Mouse (Mus musculus) adrenal gland, postnatal 14 days (tissue): Measurements from ENCODE around the gene Nthl1. TPM values are rescaled to one million over a fixed set of nuclear protein-coding genes. Genes with fewer than 3 reads are reported as not detected.

ENCODE experiments used
- DNase-seq: peaks from one replicate; pipeline ENCODE4 v3.0.0; 2021; ENCODE audit warnings: mixed read lengths
- long read RNA-seq, 2 experiments: library from polyadenylated mRNA; stranded (forward); transcript quantifications; one replicate each; pipeline ENCODE4 v2.0.0; 2021
- total RNA-seq: library from RNA; stranded (reverse); gene quantifications from 2 replicates; pipeline ENCODE4 v1.2.3, GENCODE M21; 2021

Nthl1 gene
- total RNA-seq: 7.2 and 7.7 TPM in 2 replicates
- long read RNA-seq, experiment 1, transcript Nthl1-201 (6 exons, 1,079 nt): major isoform, 6 of 11 reads
- long read RNA-seq, experiment 1, partial matches to known transcripts: 0 of 11 reads
- long read RNA-seq, experiment 1, other reads (novel, unspliced or antisense): 2 of 11 reads
- long read RNA-seq, experiment 2, transcript Nthl1-201 (6 exons, 1,079 nt): major isoform, 6 of 7 reads
- long read RNA-seq, experiment 2, partial matches to known transcripts: 0 of 7 reads
- long read RNA-seq, experiment 2, other reads (novel, unspliced or antisense): 1 of 7 reads

DNA sequence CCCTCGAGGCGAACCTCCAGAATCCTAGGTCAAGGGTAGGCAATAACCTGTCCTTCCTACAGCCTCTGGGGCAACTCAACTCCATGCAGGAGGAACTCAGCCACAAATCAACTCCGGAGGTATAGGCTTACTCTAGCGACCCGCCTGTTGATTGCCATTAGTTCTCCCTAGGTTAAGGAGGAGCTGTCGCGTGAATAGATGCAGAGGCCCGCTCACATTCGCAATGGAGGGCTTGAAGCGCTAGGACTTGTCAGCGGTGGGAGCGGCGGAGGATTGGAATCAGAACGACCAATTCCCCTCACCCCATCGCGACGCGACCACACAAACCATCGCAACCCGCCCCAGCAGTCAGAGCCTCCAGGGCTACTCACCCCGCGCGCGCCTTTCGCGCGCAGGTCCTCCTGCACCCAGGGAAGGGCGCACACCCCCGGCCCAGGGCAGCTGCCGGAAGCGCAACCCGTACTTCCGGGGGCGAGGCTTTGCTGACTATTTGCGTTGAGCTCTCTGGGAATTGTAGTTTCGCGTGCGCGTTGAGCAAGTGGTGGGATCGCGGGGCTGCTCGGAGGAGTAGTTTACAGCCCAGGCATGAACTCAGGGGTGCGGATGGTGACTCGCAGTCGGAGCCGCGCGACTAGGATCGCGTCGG lies at the start of gene Nthl1, which contains the start of gene Tsc2:
TSS of gene Nthl1 (plus strand) at position 514 of the 646 bp plus-strand sequence.
TSS of gene Tsc2 (minus strand) at position 464 of the 646 bp plus-strand sequence.
- DNase-seq: peak; percentile 91

DNA sequence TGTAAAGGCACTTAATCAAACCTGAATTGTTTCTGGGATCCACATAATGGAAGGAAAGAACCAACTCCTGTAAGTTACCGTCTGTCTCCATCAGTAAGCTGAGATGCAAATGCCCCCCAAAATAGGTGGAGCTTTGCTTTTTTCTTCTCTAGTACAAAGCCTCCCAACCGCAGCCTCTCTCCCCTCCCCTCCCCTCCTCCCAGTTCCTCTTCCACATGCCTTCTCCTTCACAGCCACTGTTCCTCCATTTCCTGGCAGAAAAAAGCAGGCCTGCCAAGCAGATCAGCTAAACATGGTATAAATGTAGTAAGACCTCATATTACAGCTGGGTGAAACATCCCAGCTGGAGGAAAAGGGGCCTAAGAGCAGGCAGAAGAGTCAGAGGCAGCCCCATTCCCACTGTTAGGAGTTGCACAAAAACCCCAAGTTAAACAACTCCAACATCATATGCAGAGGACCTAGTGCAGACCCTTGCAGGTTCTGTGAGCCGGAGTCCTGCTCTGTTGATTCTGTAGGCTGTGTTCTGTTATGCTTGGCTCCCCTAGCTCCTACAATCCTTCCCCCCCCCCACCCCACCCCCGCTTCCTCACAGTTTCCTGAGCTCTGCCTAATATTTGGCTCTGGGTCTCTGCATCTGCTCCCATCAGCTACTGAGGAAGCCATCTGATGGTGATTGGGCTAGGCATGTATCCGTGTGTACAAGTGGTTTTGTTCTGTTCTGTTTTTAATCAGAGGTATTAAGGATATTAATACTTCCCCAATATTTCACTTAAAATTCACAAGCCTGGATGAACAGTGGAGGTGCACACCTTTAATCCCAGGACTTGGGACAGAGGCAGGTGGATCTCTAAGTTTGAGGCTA lies 48.6 kb upstream of the Nthl1 start:
- no peak for DNase-seq

DNA sequence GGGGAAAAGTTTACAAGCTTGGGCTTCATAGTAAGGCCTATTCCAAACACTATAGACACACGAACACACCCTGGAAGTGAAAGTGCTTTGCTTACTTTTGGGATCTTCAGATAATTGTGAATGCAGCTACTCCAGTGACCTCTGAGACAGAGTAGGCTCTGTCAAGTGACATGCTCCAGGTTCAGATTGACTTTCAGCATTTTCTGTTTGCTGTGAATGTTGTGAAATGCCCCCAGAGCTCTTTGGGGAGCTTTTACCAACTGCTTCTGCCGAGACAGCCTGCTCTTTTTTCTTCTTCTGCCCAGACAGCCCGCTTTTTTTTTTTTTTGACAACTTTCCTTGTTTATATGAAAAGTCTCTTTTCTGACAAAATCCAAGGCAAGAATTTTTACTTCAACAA lies 48.0 kb upstream of the Nthl1 start:
- no peak for DNase-seq

DNA sequence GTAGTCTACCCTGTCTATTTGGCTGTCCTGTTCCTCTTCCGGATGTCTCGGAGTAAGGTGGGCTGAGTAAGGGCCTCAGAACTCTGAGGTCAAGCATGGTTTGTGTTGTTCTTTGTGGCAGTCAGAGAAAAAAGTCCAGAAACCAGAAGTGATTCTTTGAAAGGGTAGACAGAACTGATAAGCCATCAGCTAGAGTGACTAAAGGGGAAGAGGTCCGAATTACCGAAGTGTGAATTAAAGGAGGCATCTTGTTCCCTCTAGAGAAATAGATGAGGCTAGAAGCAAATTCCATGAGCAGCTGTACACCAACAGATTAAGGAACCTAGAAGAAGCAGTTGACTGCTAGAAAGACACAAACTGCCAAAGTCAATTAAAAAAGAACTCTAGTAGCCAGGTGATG lies 45.9 kb upstream of the Nthl1 start:
- DNase-seq: no peak

DNA sequence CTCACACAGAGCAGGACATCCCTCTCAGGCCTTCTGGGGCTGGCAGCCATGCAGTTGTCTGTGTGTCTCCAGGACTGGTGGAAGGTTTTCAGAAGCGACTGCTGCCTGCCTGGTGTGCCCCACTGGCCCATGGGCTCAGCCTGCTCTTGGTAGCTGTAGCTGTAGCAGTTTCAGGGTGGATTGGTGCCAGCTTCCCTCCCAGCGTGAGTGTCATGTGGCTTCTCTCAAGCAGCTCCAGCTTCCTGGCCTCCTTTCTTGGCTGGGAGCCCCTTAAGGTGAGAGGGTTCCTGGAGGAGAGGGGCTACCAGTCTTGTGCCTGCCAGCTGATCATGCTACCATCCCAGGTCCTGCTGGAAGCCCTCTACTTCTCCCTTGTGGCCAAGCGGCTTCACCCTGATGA lies 41.5 kb upstream of the Nthl1 start:
- DNase-seq: no peak

DNA sequence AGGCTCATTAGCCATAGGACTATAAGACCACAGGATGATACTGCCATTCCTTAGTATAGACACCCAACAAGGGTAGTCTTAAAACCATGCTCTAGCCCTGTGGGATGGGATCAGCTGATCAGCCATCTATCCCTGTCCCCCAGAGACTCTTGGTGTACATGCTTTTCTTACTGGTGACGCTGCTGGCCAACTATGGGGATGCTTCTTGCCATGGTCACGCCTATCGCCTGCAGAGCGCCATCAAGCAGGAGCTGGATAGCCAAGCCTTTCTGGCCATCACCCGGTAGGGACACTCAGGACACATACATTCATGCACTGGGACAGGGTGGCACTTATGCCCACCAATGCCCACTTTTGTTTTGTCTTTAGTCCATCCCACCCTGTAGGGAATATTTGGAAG lies 40.8 kb upstream of the Nthl1 start:
- DNase-seq: no peak

DNA sequence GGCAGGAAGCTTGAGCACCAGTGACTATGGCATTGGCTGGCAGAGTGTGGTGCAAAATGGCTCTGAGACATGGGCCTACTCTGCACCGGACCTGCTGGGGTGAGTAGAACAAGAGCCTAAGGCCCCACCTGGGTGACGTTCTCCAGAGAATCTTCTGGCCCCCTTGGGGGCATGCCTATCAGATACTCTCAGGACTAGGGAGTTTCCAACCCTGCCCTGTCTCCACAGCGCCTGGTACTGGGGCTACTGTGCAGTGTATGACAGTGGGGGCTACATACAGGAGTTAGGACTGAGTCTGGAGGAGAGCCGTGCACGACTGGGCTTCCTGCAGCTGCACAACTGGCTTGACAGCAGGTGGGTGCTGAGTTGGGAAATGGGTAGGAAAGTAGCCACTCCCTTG lies 39.2 kb upstream of the Nthl1 start:
- DNase-seq: no peak

DNA sequence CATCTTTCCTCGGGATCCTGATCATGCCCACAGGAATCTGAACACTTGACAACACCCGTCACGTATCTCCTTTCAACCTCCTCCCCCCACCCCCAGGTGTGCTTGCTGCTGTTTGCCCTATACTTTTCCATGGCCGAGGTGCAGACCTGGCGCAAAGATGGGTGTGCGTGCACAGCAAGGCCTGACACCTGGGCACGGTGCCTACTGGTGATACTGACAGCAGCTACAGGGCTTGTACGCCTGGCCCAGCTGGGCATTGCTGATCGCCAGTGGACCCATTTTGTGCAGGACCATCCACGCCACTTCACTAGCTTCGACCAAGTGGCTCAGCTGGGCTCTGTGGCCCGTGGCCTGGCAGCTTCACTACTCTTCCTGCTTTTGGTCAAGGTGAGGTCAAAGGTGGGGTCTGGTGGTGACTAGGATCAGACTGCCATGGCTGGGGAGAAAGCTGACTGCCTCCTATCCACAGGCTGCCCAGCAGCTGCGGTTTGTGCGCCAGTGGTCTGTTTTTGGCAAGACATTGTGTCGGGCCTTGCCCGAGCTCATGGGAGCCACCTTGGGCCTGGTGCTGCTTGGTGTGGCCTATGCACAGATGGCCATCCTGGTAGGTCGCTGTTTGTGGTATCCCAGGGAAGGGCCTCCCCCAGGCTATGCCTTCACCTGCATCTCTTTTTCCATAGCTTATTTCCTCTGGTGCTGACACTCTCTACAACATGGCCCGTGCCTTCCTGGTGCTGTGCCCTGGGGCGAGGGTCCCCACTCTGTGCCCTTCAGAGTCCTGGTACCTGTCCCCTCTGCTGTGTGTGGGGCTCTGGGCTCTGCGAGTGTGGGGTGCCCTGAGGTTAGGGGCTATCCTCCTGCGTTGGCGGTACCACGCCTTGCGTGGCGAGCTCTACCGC lies 38.2 kb upstream of the Nthl1 start:
- DNase-seq: no peak

DNA sequence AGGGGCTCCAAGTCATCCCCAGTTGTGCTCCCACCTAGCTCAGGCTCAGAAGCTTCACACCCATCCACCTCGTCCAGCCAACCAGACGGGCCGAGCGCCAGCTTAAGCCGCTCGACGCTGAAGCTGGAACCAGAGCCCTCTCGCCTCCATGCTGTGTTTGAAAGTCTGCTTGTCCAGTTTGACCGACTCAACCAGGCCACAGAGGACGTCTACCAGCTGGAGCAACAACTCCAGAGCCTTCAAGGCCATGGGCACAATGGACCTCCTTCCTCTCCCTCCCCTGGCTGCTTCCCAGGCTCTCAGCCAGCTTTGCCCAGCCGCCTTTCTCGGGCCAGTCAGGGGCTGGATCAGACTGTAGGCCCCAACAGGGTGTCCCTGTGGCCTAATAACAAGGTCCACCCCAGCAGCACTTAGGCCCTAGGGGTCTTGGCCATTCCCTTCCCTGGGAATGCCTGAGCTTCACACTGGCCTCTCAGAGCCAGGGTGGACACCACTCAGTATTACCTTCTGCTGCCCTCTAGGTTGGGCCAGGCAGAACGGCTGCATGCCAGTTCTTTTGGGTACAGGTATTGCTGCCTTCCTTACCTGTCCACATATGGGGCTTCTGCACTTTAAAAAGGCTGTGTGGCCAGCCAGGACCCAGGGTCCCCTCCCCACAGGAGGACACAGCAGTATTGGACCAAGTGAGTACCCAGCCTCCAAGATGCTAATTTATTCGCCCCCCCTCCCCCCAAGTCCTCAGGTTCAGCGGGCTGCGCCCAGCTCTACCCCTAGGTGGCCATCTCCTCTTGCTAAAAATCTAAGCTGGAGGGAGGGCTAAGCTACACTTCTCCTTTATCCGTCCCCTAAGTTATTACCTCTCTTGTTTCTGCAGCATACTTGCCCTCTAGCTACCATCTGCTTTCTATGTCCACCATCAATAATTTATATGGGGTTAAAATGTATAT lies 37.1 kb upstream of the Nthl1 start:
- DNase-seq: peak; percentile 46

DNA sequence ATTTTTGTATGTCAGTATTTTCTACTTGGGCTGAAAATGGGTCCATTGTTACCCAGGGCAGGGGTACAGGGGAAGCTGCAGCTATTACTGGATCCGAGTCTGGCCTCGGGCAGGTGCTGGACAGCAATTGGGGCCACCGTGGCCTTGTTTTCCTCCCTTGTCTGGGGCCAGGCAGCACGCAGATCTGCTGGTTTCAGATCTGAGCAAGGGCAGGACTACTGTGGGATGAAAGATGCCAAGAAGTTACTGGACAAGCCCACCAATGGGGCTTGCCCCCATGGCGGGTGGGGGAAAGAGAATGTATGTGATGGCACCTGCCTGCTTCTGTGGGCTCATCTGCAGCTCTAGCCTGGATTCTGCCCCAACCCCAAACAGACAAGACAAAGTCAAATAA lies 36.4 kb upstream of the Nthl1 start:
- DNase-seq: no peak

DNA sequence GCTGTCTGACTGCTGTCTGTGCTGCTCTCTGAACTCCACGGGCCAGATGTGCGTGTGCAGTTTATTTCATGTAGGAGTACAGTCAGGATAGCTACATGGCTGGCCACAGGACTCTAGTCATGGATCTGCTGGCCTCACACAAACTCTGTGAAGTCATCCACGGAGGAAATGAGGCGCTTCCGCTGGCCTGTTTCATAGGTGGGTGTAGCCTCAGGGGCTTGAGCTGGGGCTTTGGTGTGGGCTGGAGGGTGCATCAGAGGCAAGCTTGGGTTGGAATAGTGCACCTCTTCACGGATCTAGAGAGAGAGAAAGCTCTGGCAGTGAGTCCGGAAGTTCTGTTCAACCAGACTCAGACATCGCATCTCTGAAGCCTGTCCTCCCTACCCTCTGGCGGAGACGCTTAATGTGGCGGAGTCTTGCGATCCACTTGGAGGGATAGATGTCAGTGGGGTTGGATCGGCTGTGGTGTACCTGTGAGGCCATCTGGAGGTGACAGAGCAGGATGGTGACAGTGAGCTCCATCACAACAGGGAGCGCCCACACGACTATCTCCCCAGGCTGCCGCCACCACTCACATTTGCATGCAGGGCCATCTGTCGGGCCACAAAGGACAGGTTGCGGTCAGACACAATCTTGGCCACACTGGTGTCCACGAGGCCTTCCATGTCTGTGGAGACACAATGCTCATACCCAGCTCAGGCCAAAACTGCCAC lies 35.9 kb upstream of the Nthl1 start:
- DNase-seq: no peak

DNA sequence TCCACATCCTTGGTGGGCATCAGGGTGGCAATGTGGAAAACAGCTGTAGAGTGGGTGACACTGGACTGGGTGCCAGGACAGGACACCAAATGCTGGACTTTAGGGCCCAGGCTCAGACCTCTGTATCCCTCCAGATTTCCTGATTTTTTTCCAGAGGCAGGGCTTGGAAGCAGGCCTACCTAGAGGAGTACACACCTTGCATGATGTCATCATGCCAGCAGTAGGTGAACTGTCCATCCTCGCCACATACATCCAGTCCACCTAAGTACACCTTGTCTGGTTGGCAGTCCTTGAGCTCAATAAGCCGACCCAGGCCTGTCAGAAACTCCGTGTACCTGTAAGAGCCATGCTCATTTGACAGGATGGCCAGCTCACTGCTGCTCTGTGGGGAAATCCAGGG lies 34.5 kb upstream of the Nthl1 start:
- DNase-seq: no peak

DNA sequence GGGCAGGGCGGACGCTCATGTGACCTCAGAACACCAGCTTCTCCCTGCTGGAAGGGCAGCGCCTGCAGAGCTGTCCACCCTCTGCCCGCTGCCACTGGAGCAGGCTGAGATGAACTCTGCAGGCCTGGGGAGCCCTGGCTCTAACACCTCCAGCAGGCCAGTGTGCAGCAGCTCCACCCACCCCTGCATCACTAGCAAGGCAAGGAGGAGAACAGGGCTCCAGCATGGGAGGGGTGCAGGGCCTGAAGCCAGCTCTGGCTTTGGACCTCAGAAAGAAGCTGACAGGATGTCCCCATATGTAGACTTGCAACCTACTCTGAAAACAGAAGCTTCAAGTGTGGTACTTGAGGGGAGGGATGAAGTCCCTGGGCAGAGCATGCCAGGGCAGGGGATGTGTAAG lies 32.0 kb upstream of the Nthl1 start:
- no peak for DNase-seq

DNA sequence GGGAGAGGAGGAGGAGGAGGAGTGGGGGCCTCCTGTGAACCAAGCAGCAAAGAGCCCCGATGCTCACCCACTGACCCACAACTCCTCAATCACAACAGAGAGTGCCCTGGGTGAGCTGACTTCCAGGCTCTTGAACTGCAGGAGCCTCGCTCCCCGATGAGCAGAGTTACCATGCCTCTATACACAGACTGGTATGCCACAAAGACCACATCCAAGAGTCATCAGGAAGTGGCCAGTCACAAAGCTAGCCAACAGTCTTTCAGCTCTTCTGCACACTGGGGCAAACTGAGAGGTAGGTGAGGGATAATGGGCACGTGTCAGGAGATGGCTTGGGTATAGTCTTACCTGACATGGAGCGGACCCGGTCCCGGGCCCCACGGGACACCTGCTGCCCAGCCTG lies 28.5 kb upstream of the Nthl1 start:
- DNase-seq: no peak

DNA sequence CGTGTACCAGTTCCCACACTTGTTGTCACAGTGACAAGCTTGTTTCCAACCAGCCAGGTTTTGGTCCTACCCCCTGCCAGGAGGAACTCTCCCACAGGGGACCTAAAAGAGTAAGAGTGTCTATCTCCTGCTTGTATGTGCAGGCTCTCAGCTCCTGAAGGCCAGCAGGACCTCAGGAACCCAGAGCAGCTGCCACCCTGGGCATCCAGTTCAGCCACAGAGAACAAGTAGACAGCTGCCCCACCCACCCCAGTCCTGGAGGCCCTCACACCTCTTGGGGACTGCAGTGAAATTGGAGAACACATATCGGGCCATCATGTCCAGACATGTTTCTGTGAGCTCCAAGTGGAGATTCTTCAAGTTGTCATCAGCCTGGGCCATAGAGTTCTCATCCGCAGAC lies 27.9 kb upstream of the Nthl1 start:
- DNase-seq: no peak

DNA sequence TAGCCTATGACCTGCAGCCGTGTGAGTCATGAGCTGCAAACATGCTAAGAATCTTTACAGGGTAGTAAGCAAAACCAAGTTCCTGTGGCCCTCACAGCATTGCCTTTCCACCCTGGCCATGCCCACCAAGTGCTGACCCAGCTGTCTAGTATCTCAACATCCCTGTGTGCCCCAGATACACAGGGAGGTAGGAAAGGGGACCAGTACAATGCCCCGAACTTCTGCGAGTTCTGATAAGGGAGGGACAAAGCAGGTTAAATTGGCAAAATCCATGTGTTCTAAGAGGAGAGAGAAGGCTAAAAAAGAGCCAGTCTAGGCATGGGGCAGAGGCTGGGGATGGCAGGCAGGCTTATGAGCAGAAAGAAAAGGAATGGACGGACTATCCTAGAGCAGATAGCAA lies 24.1 kb upstream of the Nthl1 start:
- no peak for DNase-seq

DNA sequence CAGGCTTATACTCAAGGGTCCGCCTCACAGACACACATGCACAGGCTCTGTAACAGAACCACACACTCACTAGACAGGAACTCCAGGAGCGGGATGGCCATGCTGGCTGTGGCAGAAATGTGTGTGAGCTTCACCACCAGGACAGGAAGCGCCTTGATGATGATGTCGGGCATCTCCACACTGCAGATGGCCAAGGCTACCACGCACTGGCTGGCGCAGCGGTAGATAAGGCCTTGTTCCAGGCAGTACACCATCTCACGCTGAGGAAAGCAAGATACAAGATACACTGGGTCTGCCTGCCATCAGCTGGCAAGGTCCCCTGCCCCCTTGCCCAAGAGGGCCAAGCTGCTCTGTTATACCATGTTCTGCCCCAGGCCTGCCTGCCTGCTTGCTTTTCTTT lies 23.6 kb upstream of the Nthl1 start:
- DNase-seq: no peak

DNA sequence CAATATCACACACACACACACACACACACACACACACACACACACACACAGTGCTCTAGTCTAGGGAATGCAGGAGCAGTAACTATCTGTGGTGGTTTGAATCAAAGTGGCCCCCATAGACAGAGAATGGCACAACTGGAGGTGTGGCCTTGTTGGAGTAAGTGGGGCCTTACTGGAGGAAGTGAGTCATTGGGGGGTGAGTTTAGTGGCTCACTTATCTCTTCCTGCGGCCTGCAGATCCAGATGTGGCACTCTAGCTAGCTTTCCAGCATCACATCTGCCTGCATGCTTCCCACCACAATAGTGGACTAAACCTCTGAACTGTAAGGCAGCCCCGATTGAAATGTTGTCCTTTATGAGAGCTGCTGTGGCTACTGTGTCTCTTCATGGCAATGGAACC lies 21.8 kb upstream of the Nthl1 start:
- no peak for DNase-seq

DNA sequence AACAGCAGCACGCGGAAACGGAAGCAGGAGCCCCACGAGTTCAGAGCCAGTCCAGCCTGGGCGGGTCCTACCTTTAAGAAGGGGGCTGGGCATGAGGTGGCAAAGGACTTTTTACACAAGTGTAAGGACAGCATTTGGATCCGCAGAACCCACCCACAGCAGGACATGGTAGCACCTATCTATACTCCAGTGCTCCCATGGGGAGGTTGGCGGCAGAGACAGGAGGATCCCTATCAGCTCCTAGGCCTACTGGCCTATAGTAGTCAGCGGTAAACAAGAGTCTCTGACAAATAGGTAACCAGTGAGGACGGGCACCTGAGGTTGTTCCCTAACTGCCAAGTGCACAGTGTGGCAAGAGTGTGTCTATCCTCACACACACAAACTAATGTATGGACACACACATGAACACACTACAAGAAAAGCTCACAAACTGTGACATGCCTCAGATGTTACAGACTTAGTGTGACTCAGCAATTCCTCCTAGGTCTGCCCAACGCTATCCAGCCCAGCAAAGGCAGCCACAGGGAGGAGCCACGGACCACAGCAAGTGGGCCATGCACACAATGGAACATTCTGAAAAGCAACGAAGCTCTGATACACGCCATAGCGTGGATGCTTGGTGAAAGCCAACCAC lies 14.8 kb upstream of the Nthl1 start:
- no peak for DNase-seq

DNA sequence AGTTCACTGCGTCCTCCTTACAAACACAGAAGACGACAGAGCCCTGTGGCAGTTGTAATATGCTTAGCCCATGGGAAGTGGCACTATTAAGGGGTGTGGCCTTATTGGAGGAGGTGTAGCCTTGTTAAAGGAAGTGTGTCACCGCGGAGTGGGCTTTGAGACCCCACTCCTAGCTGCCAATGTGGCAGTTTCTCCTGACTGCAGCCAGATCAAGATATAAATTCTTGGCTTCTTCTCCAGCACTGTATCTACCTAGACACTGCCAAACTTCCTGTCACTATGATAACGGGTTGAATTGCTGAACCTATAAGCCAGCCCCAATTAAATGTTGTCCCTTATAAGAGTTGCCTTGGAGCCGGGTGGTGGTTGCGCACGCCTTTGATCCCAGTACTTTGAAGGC lies 7.0 kb upstream of the Nthl1 start:
- no peak for DNase-seq
